Mouse (Mus musculus): ENCODE data around the gene Prdm13. TPM values are rescaled to one million over a fixed set of nuclear protein-coding genes. Genes with fewer than 3 reads are reported as not detected.

Gene Prdm13
- total and polyA plus RNA-seq, 3 experiments = not detected

- Histone ChIP-seq H3K79me2 (ENCODE audit: control insufficient read depth, insufficient read depth, low read length, poor library complexity) (no peaks in the 10 kb centered on the region), H3K4me3 (ENCODE audit: control insufficient read depth in 1 of 2, insufficient read depth in 1 of 2, low read depth in 2 of 2, low read length in 2 of 2) (no peak overlapping the region), H3K9me3 (replicated peaks; ENCODE audit: insufficient read depth, low read length) (no peaks in the 10 kb centered on the region), H3K36me3 (ENCODE audit: control insufficient read depth in 1 of 2, insufficient read depth in 2 of 2, low read length in 2 of 2) (no peaks in the 10 kb centered on the region), H3K4me1 (ENCODE audit: control insufficient read depth in 1 of 2, insufficient read depth in 2 of 2, low read length in 2 of 2) (no peaks in the 10 kb centered on the region), H3K9ac (ENCODE audit: control insufficient read depth, low read depth, low read length, poor library complexity, severe bottlenecking) (no peak overlapping the region), H3K27me3 (ENCODE audit: control insufficient read depth in 1 of 2, insufficient read depth in 2 of 2, low read length in 2 of 2) (no peaks in the 10 kb centered on the region), H3K27ac (ENCODE audit: control insufficient read depth, low read depth, low read length) (no peak overlapping the region)
- DNase-seq (ENCODE audit: low read depth, low spot score) = no peak
- TF ChIP-seq ELF1 (IDR thresholded peaks at IDR 0.05; ENCODE audit: low read depth, low read length) (no peak), SMC3 (IDR thresholded peaks at IDR 0.05; ENCODE audit: low read depth, low read length) (no peak), MAZ (IDR thresholded peaks at IDR 0.05; ENCODE audit: low read depth, low read length) (no peak), USF1 (IDR thresholded peaks at IDR 0.05; ENCODE audit: low read depth, low read length) (no peak), CHD1 (IDR thresholded peaks at IDR 0.05; ENCODE audit: low read depth, low read length) (no peak), RAD21 (IDR thresholded peaks at IDR 0.05; ENCODE audit: low read depth, low read length) (no peak), MAX (IDR thresholded peaks at IDR 0.05; ENCODE audit: low read length) (no peak), ZC3H11A (IDR thresholded peaks at IDR 0.05; ENCODE audit: low read depth, low read length) (no peak), ZNF384 (IDR thresholded peaks at IDR 0.05; ENCODE audit: low read depth, low read length) (no peak), UBTF (IDR thresholded peaks at IDR 0.05; ENCODE audit: borderline replicate concordance, insufficient read depth, low read depth, low read length) (no peak)
These were observed 57.1 kb downstream of the Prdm13 start for GRCm38 (mm10) chr4:21628367-21629274.

Other genes with a start within 250 kb of the Prdm13 start
- gene Ccnc, start 41.7 kb upstream of the Prdm13 start, total RNA-seq (2012; rRNA removed) = 16.0 and 20.0 TPM in 2 replicates
- gene Ccnc, start 41.7 kb upstream of the Prdm13 start, polyA plus RNA-seq (2012; ENCODE audit: insufficient read depth in 1 of 2, insufficient read length in 2 of 2, low read depth in 1 of 2, low replicate concordance in 2 of 2, missing spikeins in 1 of 2) = 100 to 1,000 TPM in 1 of 2 experiments, 10 to 100 TPM in 1; 14.7 to 196 TPM
- 8.2 and 8.7 TPM in 2 replicates for gene Usp45, start 81.2 kb upstream of the Prdm13 start, total RNA-seq (2012; rRNA removed)
- gene Usp45, start 81.2 kb upstream of the Prdm13 start, polyA plus RNA-seq (2012; ENCODE audit: insufficient read depth in 1 of 2, insufficient read length in 2 of 2, low read depth in 1 of 2, low replicate concordance in 2 of 2, missing spikeins in 1 of 2) = 1 to 10 TPM in 1 of 2 experiments, not detected in 1; 6.4 TPM
- gene Tstd3, start 81.2 kb upstream of the Prdm13 start, total RNA-seq (2012; rRNA removed) = 11.7 and 13.7 TPM in 2 replicates
- 10 to 100 TPM in 1 of 2 experiments, not detected in 1; 18.5 TPM for gene Tstd3, start 81.2 kb upstream of the Prdm13 start, polyA plus RNA-seq (2012; ENCODE audit: insufficient read depth in 1 of 2, insufficient read length in 2 of 2, low read depth in 1 of 2, low replicate concordance in 2 of 2, missing spikeins in 1 of 2)
- gene Pnisr, start 161.6 kb upstream of the Prdm13 start, total RNA-seq (2012; rRNA removed) = 31.7 and 33.6 TPM in 2 replicates
- gene Pnisr, start 161.6 kb upstream of the Prdm13 start, polyA plus RNA-seq (2012; ENCODE audit: insufficient read depth in 1 of 2, insufficient read length in 2 of 2, low read depth in 1 of 2, low replicate concordance in 2 of 2, missing spikeins in 1 of 2) = 10 to 100 TPM in 1 of 2 experiments, not detected in 1; 99.0 TPM
- 11.2 and 12.7 TPM in 2 replicates for gene Coq3, start 193.7 kb upstream of the Prdm13 start, total RNA-seq (2012; rRNA removed)
- 10 to 100 TPM in 1 of 2 experiments, not detected in 1; 15.1 TPM for gene Coq3, start 193.7 kb upstream of the Prdm13 start, polyA plus RNA-seq (2012; ENCODE audit: insufficient read depth in 1 of 2, insufficient read length in 2 of 2, low read depth in 1 of 2, low replicate concordance in 2 of 2, missing spikeins in 1 of 2)
- gene Faxc, start 245.4 kb upstream of the Prdm13 start, total RNA-seq (2012; rRNA removed) = not detected in 2 replicates
- gene Faxc, start 245.4 kb upstream of the Prdm13 start, polyA plus RNA-seq (2012; ENCODE audit: insufficient read depth in 1 of 2, insufficient read length in 2 of 2, low read depth in 1 of 2, low replicate concordance in 2 of 2, missing spikeins in 1 of 2) = not detected

Data from MEL (cell line).